Mouse (Mus musculus) forebrain, embryonic 11.5 days (tissue): ENCODE results near the gene Slc6a12. TPM values are rescaled to one million over a fixed set of nuclear protein-coding genes. Genes with fewer than 3 reads are reported as not detected.

Experiments used
- ATAC-seq: fragments of 200-750 bp; cut with Nextera tagmentation; replicated peaks from 2 replicates; pipeline ENCODE4 v1.8.0; 2017; ENCODE audit warnings: moderate TSS enrichment; ENCODE audit not compliant: low FRiP score
- DNase-seq: peaks from one replicate; pipeline ENCODE4 v3.0.0-alpha.2; 2017; ENCODE audit warnings: low spot score
- H3K27ac ChIP-seq: fragments of 300-500 bp; sonication (generic); 2 replicates; pipeline ENCODE4 v1.5.1; 2014; ENCODE audit warnings: low read depth, low read length
- H3K27me3 ChIP-seq: fragments of 300-500 bp; sonication (generic); 2 replicates; pipeline ENCODE4 v1.6.1; 2014; ENCODE audit warnings: mild to moderate bottlenecking, low read length, mixed read lengths; ENCODE audit not compliant: control insufficient read depth, insufficient read depth
- H3K36me3 ChIP-seq: fragments of 300-500 bp; sonication (generic); 2 replicates; pipeline ENCODE4 v1.6.1; 2014; ENCODE audit warnings: mild to moderate bottlenecking, low read length, moderate library complexity, mixed read lengths; ENCODE audit not compliant: control insufficient read depth, insufficient read depth
- H3K4me1 ChIP-seq: fragments of 300-500 bp; sonication (generic); replicated peaks from 2 replicates; pipeline ENCODE4 v1.6.1; 2014; ENCODE audit warnings: low read length, mixed read lengths; ENCODE audit not compliant: control insufficient read depth, insufficient read depth
- H3K4me2 ChIP-seq: fragments of 300-500 bp; sonication (generic); 2 replicates; pipeline ENCODE4 v1.6.1; 2014; ENCODE audit warnings: low read depth, mild to moderate bottlenecking, low read length, moderate library complexity, mixed read lengths; ENCODE audit not compliant: severe bottlenecking
- H3K4me3 ChIP-seq: fragments of 300-500 bp; sonication (generic); 2 replicates; pipeline ENCODE4 v1.5.1; 2014; ENCODE audit warnings: low read depth, low read length
- H3K9ac ChIP-seq: fragments of 300-500 bp; sonication (generic); 2 replicates; pipeline ENCODE4 v1.6.1; 2014; ENCODE audit warnings: low read length
- H3K9me3 ChIP-seq: fragments of 300-500 bp; sonication (generic); 2 replicates; pipeline ENCODE4 v1.6.1; 2016; ENCODE audit warnings: low read length, mixed read lengths; ENCODE audit not compliant: control insufficient read depth
- WGBS: fragments of 180-500 bp; shearing (Covaris S2); extraction: QIAGEN DNeasy Blood & Tissue Kit; methylation state at CpG from one replicate; pipeline ENCODE4 v1.1.7; 2014; 5-methylcytosine and 5-hydroxymethylcytosine counted together
- microRNA-seq: library from miRNA; unstranded; fragments of <30 nt; microRNA quantifications from one replicate; pipeline ENCODE4, GENCODE M21; 2016; ENCODE audit not compliant: insufficient number of aligned reads
- polyA plus RNA-seq: library from polyadenylated mRNA; unstranded; fragments of >200 nt; fragmentation: Nextera tagmentation; extraction: Ambion mirVana; gene quantifications from 2 replicates; pipeline ENCODE4 v1.2.1, GENCODE M21; 2014

Slc6a12 gene
- polyA plus RNA-seq, 1 experiment from 2014 or later: 0.15 TPM

DNA sequence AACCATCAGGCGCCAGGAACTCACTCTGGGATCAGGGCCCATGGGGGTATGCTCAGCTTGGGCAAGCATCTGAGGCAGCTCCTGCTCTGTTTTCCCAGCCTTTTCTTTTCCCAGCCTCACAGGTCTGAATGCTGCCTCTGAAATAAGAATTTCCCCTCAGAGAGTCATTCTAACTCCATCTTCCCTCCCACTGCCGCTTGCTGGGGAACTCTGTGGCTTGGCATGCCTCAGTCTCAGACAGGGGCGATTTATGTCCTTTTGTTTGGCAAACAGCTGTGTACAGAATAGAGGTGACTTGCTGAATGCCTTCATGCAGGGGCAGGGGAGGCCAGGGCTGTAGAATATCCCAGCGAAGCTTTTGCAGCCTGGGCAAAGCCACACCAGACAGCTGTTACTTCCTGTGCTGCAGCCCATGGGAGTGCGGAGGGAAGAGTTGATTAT is 64.7 kb downstream of the Slc6a12 start:
- Histone ChIP-seq H3K9me3 (no peaks in the 10 kb centered on the region), H3K4me3 (no peak overlapping the region), H3K27me3 (peaks cover 13% of the 10 kb centered on the region), H3K4me1 (peaks cover 6% of the 10 kb centered on the region; the same call in 1 of the 2 replicates), H3K27ac (no peak overlapping the region), H3K4me2 (no peak overlapping the region), H3K9ac (no peak overlapping the region), H3K36me3 (no peaks in the 10 kb centered on the region)
- DNase-seq (no peak), ATAC-seq (no peak; the same call in 1 of the 2 replicates)
- 37% methylated on average over 5 of the region's 5 CpGs for WGBS

DNA sequence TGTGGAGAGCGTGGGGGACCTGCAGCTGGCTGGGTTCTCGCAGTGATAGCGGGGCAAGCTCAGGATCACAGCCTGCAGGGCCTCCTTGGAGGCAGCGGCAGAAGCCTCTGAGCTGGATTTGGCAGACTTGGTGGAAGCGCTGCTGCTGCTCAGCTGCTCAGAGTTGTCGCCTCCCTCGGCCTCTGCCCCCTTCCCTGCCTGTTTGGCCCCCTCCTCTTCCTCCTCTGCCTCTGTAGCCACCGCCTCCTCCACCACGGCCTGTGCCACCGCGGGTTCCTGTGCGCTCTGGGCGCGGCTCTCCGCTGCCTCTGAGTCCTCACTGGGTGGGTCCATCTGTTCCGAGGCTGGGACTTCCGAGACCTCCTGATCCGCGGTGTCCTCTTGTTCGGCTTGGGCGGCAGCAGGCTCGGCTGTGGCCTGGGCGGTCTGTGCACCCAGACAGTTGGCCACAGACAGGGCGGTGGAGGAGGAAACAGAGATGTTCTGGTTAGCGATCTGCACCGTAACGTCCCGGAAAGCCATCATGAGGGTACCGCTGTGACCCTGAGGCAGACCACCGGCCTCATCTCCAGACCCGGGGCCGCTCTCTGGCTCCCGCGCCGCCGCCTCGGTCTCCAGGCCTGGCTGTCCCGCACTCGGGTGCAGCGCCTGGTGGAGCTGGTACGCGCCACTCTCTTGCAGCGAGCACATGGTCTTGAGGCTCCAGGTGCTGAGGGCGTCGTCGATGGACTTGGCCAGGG is 69.9 kb downstream of the Slc6a12 start:
- no peak overlapping the region for H3K27ac ChIP-seq

More for the DNA sequence above, 69.9 kb downstream of the Slc6a12 start:
- ATAC-seq (0 out of 2 replicates have a peak, but pooled peaks have one; percentile 58), DNase-seq (peak; percentile 59)
- Histone ChIP-seq H3K27me3 (peaks cover 30% of the 10 kb centered on the region), H3K4me2 (peak overlapping the region; percentile 47), H3K9me3 (no peaks in the 10 kb centered on the region), H3K9ac (0 out of 2 replicates have a peak overlapping the region, but pooled peaks have one; percentile 16), H3K4me3 (peak overlapping the region; percentile 25), H3K4me1 (peaks cover 4% of the 10 kb centered on the region; the same call in 1 of the 2 replicates), H3K36me3 (no peaks in the 10 kb centered on the region)
- 1% methylated on average over 46 of the region's 46 CpGs for WGBS

Small RNAs within 50 kb of the gene (microRNA-seq; reads per million reads assigned to microRNA genes)
- gene Gm24855: not detected

Other genes starting within 250 kb of the Slc6a12 start
- 15.7 and 18.0 TPM in 2 replicates for gene Mical3, start 212.1 kb upstream of the Slc6a12 start, polyA plus RNA-seq
- gene Pex26, start 159.4 kb upstream of the Slc6a12 start, polyA plus RNA-seq: 8.7 and 9.0 TPM in 2 replicates
- 0.35 and 0.39 TPM in 2 replicates for gene Tuba8, start 132.4 kb upstream of the Slc6a12 start, polyA plus RNA-seq
- 1.2 and 1.3 TPM in 2 replicates for gene Usp18, start 97.2 kb upstream of the Slc6a12 start, polyA plus RNA-seq
- gene Slc6a13, start 42.8 kb upstream of the Slc6a12 start, polyA plus RNA-seq: 1.2 and 1.3 TPM in 2 replicates
- 0.90 and 1.1 TPM in 2 replicates for gene Iqsec3, start 130.6 kb downstream of the Slc6a12 start, polyA plus RNA-seq